Mouse (Mus musculus) liver, postnatal 0 days (tissue): ENCODE data around the gene Arhgef3. TPM values are rescaled to one million over a fixed set of nuclear protein-coding genes. Genes with fewer than 3 reads are reported as not detected.

ENCODE experiments used
- ATAC-seq: fragments of 200-750 bp; cut with Nextera tagmentation; 2 replicates; pipeline ENCODE4 v1.8.0; 2017; ENCODE audit warnings: mild to moderate bottlenecking, moderate library complexity
- DNase-seq: peaks from one replicate; pipeline ENCODE4 v3.0.0-alpha.2; 2016
- H3K27ac ChIP-seq: fragments of 300-500 bp; sonication (generic); 2 replicates; pipeline ENCODE4 v1.5.1; 2014; ENCODE audit warnings: antibody characterized with exemption, moderate library complexity, mild to moderate bottlenecking, low read depth
- H3K27me3 ChIP-seq: fragments of 300-500 bp; sonication (generic); 2 replicates; pipeline ENCODE4 v1.6.1; 2014; ENCODE audit warnings: low read length, control low read depth, mixed read lengths; ENCODE audit not compliant: insufficient read depth
- H3K36me3 ChIP-seq: fragments of 300-500 bp; sonication (generic); replicated peaks from 2 replicates; pipeline ENCODE4 v1.6.1; 2014; ENCODE audit warnings: mild to moderate bottlenecking, control low read depth, low read length, moderate library complexity, mixed read lengths; ENCODE audit not compliant: insufficient read depth
- H3K4me1 ChIP-seq: fragments of 300-500 bp; sonication (generic); 2 replicates; pipeline ENCODE4 v1.6.1; 2014; ENCODE audit warnings: antibody characterized with exemption, mild to moderate bottlenecking, control low read depth; ENCODE audit not compliant: insufficient read depth
- H3K4me2 ChIP-seq: fragments of 300-500 bp; sonication (generic); 2 replicates; pipeline ENCODE4 v1.6.1; 2014; ENCODE audit warnings: low read depth, mild to moderate bottlenecking, low read length, moderate library complexity, mixed read lengths
- H3K4me3 ChIP-seq: fragments of 300-500 bp; sonication (generic); 2 replicates; pipeline ENCODE4 v1.5.1; 2014; ENCODE audit warnings: low read depth, low read length
- H3K9ac ChIP-seq: fragments of 300-500 bp; sonication (generic); replicated peaks from 2 replicates; pipeline ENCODE4 v1.6.1; 2014; ENCODE audit warnings: mild to moderate bottlenecking, moderate library complexity
- H3K9me3 ChIP-seq: fragments of 300-500 bp; sonication (generic); 2 replicates; pipeline ENCODE4 v1.6.1; 2016; ENCODE audit warnings: mild to moderate bottlenecking, control low read depth, low read length, mixed read lengths
- CTCF ChIP-seq: sonication (generic); IDR thresholded peaks from 2 replicates; pipeline ENCODE4 v1.5.1; 2016; ENCODE audit warnings: antibody characterized with exemption, low read depth
- EP300 ChIP-seq: IDR thresholded peaks from 2 replicates; pipeline ENCODE4 v1.6.1; 2016; ENCODE audit warnings: antibody characterized with exemption, low read depth, mild to moderate bottlenecking
- WGBS: fragments of 180-500 bp; shearing (Covaris S2); extraction: QIAGEN DNeasy Blood & Tissue Kit; methylation state at CpG from one replicate; pipeline ENCODE4 v1.1.7; 2014; ENCODE audit not compliant: insufficient replicate concordance; 5-methylcytosine and 5-hydroxymethylcytosine counted together
- polyA plus RNA-seq: library from polyadenylated mRNA; unstranded; fragments of >200 nt; fragmentation: Nextera tagmentation; extraction: Ambion mirVana; gene quantifications from 2 replicates; pipeline ENCODE4 v1.2.1, GENCODE M21; 2015

Arhgef3 gene
- polyA plus RNA-seq, 1 experiment from 2014 or later: 11.4 TPM

DNA sequence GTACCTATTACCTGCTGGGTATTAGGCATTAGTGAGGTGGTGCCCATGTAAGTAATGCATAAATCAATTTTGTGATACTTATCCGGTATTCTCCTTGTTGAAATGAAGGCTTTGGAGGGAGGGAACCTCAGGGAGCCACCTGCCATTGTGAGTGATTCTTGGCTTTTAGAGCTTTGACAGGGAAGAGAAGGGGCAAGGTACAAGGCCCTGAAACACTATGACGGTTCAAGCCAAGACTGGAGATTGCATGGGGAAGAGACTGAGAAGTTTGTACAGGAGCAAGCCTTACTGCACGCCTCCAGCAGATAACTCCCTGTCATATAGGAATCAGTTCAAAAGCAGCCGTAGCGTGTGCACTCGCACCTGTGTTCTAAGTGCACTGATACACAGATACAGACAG lies 177.4 kb downstream of the Arhgef3 start:
- no peak overlapping the region for H3K9ac ChIP-seq
- no peak overlapping the region for H3K27ac ChIP-seq
- ATAC-seq (no peak), DNase-seq (no peak)
- TF ChIP-seq CTCF (no peak), EP300 (no peak)
- H3K9me3 ChIP-seq: no peaks in the 10 kb centered on the region
- H3K4me3 ChIP-seq: no peak overlapping the region
- no peaks in the 10 kb centered on the region for H3K36me3 ChIP-seq
- no peaks in the 10 kb centered on the region for H3K27me3 ChIP-seq
- WGBS: 84% methylated on average over 6 of the region's 6 CpGs
- no peaks in the 10 kb centered on the region for H3K4me1 ChIP-seq
- H3K4me2 ChIP-seq: no peak overlapping the region

DNA sequence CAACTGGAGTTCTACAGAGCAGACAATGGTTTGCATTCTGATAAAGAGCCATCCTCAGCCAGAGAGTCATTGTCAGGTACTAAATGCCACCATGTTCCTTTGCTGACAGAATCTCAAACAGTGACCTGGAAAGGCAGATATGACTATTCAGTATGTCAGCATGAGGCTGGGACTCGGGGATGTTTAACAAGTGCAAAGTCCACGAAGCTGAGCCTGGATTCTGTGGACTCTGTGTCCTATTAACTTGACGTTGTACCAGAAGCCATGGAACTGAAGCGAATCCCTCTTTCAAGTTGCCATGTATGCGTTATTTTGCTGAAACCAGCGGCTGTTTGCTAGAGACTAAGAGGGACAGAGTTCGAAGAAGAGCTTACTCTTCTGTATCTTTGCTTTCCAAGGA lies 181.1 kb downstream of the Arhgef3 start:
- H3K4me2 ChIP-seq: no peak overlapping the region
- DNase-seq: peak; percentile 41

DNA sequence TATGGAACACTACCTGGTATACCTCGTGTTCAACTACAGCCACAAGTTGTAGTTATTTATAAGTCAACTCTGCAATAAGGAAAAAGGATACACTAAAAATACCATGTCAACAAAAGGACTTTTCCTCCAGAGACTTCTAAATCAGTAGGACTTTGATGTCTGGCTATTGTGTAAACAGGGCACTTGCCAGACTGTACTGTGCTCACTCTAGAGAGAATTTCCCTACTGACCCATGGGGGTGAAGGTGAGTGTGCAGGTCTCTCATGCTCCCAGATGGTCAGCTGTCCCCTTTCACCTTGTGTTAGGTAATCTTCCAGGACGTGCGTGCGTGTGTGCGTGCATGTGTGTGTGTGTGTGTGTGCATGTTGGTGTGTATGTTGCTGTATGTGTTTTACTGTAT lies 182.3 kb downstream of the Arhgef3 start:
- H3K4me3 ChIP-seq: no peak overlapping the region

More for the DNA sequence above, 181.1 kb downstream of the Arhgef3 start:
- Histone ChIP-seq H3K27me3 (no peaks in the 10 kb centered on the region), H3K4me3 (no peak overlapping the region), H3K4me1 (peaks cover 2% of the 10 kb centered on the region), H3K36me3 (no peaks in the 10 kb centered on the region), H3K9me3 (no peaks in the 10 kb centered on the region), H3K9ac (no peak overlapping the region), H3K27ac (peak overlapping the region; percentile 88)
- TF ChIP-seq CTCF: no peak
- no peak for TF ChIP-seq EP300
- 60% methylated on average over 7 of the region's 7 CpGs for WGBS
- ATAC-seq: peak; percentile 85

DNA sequence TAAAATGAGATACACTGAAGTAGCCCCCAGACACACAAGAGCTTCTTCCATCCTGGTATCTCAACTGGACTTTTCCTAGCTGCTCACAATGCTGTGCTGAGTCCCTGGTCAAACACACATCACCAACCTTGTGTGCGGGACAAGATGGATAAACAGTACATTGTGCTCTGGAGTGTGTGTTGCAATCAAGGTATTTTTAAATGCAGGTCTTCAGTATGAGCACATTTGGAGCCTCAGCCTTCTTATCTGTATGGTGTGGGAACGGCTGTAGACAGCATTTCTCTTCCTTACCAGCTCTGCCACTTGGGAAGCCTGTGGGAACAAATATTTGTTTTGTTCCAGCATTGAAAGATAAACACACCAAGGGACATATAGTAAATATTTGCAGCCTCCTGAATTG lies 184.2 kb downstream of the Arhgef3 start:
- no peaks in the 10 kb centered on the region for H3K27me3 ChIP-seq
- H3K36me3 ChIP-seq: no peaks in the 10 kb centered on the region
- no peaks in the 10 kb centered on the region for H3K9me3 ChIP-seq
- ATAC-seq: peak; percentile 44
- 41% methylated on average over 2 of the region's 2 CpGs for WGBS
- H3K4me3 ChIP-seq: no peak overlapping the region
- peak overlapping the region; percentile 84 for H3K27ac ChIP-seq
- H3K4me2 ChIP-seq: no peak overlapping the region
- DNase-seq: peak; percentile 20
- H3K4me1 ChIP-seq: peaks cover 10% of the 10 kb centered on the region
- no peak overlapping the region for H3K9ac ChIP-seq
- peak; percentile 39; the same call in 1 of the 2 replicates for TF ChIP-seq EP300
- no peak for TF ChIP-seq CTCF

More for the DNA sequence above, 182.3 kb downstream of the Arhgef3 start:
- peaks cover 7% of the 10 kb centered on the region for H3K4me1 ChIP-seq
- ATAC-seq (peak; percentile 78), DNase-seq (peak; percentile 43)
- peak overlapping the region; percentile 88 for H3K27ac ChIP-seq
- H3K36me3 ChIP-seq: no peaks in the 10 kb centered on the region
- no peak overlapping the region for H3K9ac ChIP-seq
- 69% methylated on average over 5 of the region's 5 CpGs for WGBS
- H3K9me3 ChIP-seq: no peaks in the 10 kb centered on the region
- H3K27me3 ChIP-seq: no peaks in the 10 kb centered on the region
- no peak overlapping the region for H3K4me2 ChIP-seq
- TF ChIP-seq CTCF (no peak), EP300 (0 out of 2 replicates have a peak, but pooled peaks have one; percentile 16)

DNA sequence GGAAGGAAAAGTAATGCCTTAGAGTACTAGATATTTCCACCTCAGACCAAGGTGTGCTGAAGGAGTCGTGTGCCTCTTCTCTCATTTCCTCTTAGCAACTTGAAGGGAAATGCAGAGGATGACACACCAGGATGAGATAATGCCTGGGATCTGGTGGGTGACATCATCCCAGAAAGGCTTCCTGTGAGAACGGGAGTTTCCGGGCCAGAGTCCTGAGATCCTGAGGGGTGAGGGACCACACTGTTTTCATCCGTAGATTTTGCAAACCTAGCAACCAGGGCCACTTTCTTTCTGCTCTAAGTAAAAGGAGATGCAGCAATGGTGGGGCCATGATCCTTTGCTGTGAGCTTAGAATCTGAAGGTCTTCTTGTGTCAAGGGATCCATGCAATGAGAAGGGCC lies 185.0 kb downstream of the Arhgef3 start:
- H3K4me1 ChIP-seq: peaks cover 10% of the 10 kb centered on the region
- no peak overlapping the region for H3K4me3 ChIP-seq
- H3K36me3 ChIP-seq: no peaks in the 10 kb centered on the region
- TF ChIP-seq CTCF: no peak
- no peak for TF ChIP-seq EP300
- peak overlapping the region; percentile 84 for H3K27ac ChIP-seq
- no peak for ATAC-seq
- no peaks in the 10 kb centered on the region for H3K27me3 ChIP-seq
- 44% methylated on average over 4 of the region's 4 CpGs for WGBS
- no peak for DNase-seq
- no peak overlapping the region for H3K4me2 ChIP-seq
- no peaks in the 10 kb centered on the region for H3K9me3 ChIP-seq
- H3K9ac ChIP-seq: no peak overlapping the region

DNA sequence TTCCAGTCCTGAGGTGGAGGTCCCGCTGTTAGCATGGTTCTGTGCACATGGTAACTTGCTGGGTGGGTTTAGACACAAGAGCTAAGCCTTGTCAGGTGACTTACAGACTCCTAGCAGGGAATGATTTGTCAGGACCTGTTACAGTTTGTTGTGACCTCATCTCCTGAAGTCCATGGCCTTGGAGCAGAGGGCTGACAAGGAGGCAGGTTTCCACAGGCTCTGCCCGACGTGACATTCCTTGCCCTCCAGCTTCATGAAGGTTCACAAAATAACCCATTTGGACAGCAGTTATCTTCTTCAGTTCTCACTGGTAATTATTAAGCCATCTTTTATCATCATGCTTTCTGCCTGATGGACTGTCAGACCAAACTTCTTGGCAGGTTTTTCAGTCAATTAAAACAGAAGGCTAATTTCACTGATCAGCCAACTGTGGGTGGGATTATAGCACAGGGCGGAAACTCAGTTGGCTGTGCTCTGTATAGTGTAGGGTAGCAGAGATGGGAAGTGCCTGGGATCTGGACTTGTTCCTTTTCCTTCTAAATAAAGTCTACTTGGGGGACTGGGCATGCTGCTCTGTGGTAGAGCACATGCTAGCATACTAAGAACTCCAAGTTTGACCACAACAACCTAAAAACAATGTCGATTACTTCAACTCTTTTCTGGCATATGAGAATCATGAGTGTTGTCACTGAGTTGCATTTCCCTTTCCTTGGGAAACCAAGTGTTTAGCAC lies 187.2 kb downstream of the Arhgef3 start:
- H3K36me3 ChIP-seq: no peaks in the 10 kb centered on the region
- no peaks in the 10 kb centered on the region for H3K9me3 ChIP-seq
- H3K27me3 ChIP-seq: no peaks in the 10 kb centered on the region
- H3K4me1 ChIP-seq: peaks cover 10% of the 10 kb centered on the region
- no peak overlapping the region for H3K4me3 ChIP-seq
- H3K4me2 ChIP-seq: no peak overlapping the region
- H3K9ac ChIP-seq: no peak overlapping the region
- WGBS: 70% methylated on average over 5 of the region's 5 CpGs
- no peak for DNase-seq
- H3K27ac ChIP-seq: 0 out of 2 replicates have a peak overlapping the region, but pooled peaks have one; percentile 3
- TF ChIP-seq CTCF (no peak), EP300 (no peak)
- ATAC-seq: no peak
